Mouse (Mus musculus): ENCODE results near the gene Frmd4b. TPM values are rescaled to one million over a fixed set of nuclear protein-coding genes. Genes with fewer than 3 reads are reported as not detected.

Gene Frmd4b
- polyA plus RNA-seq, 1 experiment from 2014 or later = 12.1 TPM

- ATAC-seq (replicated peaks; ENCODE audit: insufficient number of reproducible peaks, insufficient read depth, low FRiP score, low read depth) = peak; percentile 76
- H3K36me3 ChIP-seq = no peaks in the 10 kb centered on the region
- H3K4me3 ChIP-seq = no peak overlapping the region
- 10% methylated on average over 5 of the region's 5 CpGs for WGBS
- H3K9me3 ChIP-seq (replicated peaks) = no peaks in the 10 kb centered on the region
- H3K27ac ChIP-seq = peak overlapping the region; percentile 68
- no peak overlapping the region; the same call in 1 of the 2 replicates for H3K9ac ChIP-seq
- H3K27me3 ChIP-seq = no peaks in the 10 kb centered on the region
- peak overlapping the region; percentile 35 for H3K4me2 ChIP-seq
- peaks cover 34% of the 10 kb centered on the region for H3K4me1 ChIP-seq (replicated peaks)
Measured at GRCm38 (mm10) chr6:97409467-97410239, 207.7 kb downstream of the Frmd4b start.

DNA sequence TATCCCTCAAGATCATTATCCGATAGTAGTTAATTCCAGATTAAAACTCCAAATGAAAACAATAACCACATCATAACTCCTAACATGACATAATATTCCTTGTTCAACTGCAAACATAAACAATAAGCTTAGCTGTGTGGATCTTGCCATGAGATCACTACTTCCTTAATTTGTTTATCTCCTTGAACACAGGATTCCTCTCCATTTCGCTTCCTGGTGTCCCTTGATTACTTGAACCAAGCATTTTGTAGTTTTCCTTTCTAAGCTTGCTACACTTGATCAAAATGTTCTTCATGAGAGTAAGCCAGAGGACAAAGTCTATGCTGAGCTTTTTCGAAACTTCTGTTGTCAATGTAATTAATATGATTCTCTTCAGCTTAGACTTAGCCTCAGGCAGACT lies 209.4 kb downstream of the Frmd4b start:
- Histone ChIP-seq H3K4me2 (no peak overlapping the region), H3K36me3 (no peaks in the 10 kb centered on the region), H3K27ac (no peak overlapping the region), H3K4me1 (replicated peaks) (peaks cover 31% of the 10 kb centered on the region), H3K27me3 (peaks cover 3% of the 10 kb centered on the region; the same call in 1 of the 2 replicates), H3K9me3 (replicated peaks) (no peaks in the 10 kb centered on the region), H3K4me3 (no peak overlapping the region), H3K9ac (no peak overlapping the region)
- ATAC-seq (replicated peaks; ENCODE audit: insufficient number of reproducible peaks, insufficient read depth, low FRiP score, low read depth) = no peak
- 87% methylated on average over 3 of the region's 3 CpGs for WGBS

DNA sequence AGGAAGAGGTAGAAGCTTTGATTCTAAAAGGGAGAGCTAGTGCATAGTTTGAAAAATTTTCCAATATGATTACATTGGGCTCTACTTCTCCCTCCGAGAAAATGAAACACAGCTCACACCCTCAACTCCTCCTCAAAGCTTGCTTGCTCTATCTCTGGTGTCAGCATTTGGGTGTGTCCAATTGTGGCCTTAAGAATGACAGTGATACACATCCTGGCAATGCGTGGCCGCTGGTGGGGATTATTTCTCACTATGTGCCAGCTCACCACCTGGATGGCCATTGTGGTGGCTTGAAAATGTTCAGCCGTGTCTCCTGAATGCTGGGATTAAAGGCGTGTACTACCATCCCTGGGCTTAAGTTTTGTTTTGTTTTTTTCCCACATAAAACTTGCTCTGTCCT lies 209.9 kb downstream of the Frmd4b start:
- Histone ChIP-seq H3K9me3 (replicated peaks) (no peaks in the 10 kb centered on the region), H3K9ac (no peak overlapping the region), H3K4me3 (no peak overlapping the region), H3K4me1 (replicated peaks) (peaks cover 33% of the 10 kb centered on the region), H3K4me2 (no peak overlapping the region), H3K27ac (no peak overlapping the region), H3K36me3 (no peaks in the 10 kb centered on the region), H3K27me3 (peaks cover 3% of the 10 kb centered on the region; the same call in 1 of the 2 replicates)
- no peak for ATAC-seq (replicated peaks; ENCODE audit: insufficient number of reproducible peaks, insufficient read depth, low FRiP score, low read depth)
- 83% methylated on average over 5 of the region's 5 CpGs for WGBS

DNA sequence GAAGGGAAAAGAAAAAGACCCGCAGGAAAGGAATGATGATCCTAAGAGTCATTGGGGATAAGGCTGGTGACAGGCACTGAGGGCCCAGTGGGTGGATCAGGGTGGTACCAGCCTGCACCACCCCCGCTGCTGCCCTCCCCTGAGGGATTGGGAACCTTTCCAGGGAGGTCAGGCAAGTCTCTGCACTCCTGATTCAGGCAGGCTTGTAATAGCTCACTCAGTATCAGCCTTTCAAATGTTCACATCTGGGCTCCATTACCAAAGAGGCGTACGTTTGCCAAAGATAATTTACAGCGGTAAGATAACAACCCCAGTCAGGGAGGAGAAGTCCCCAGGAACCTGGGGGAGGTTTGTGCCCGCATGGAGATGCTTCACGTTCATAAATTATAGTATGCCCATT lies 212.0 kb downstream of the Frmd4b start:
- H3K9ac ChIP-seq = no peak overlapping the region
- H3K4me2 ChIP-seq = no peak overlapping the region
- no peak overlapping the region for H3K4me3 ChIP-seq
- no peaks in the 10 kb centered on the region for H3K9me3 ChIP-seq (replicated peaks)
- peaks cover 7% of the 10 kb centered on the region; the same call in 1 of the 2 replicates for H3K27me3 ChIP-seq
- H3K27ac ChIP-seq = peak overlapping the region; percentile 45
- no peaks in the 10 kb centered on the region for H3K36me3 ChIP-seq
- WGBS = 14% methylated on average over 7 of the region's 7 CpGs
- ATAC-seq (replicated peaks; ENCODE audit: insufficient number of reproducible peaks, insufficient read depth, low FRiP score, low read depth) = peak; percentile 70
- peaks cover 30% of the 10 kb centered on the region for H3K4me1 ChIP-seq (replicated peaks)

GRCm38 (mm10) chr6:97402822-97403472 lies 214.4 kb downstream of the Frmd4b start:
- Histone ChIP-seq H3K9ac (no peak overlapping the region), H3K4me2 (no peak overlapping the region), H3K4me3 (no peak overlapping the region), H3K27ac (no peak overlapping the region), H3K36me3 (no peaks in the 10 kb centered on the region), H3K4me1 (replicated peaks) (peaks cover 16% of the 10 kb centered on the region), H3K27me3 (peaks cover 14% of the 10 kb centered on the region; the same call in 1 of the 2 replicates), H3K9me3 (replicated peaks) (no peaks in the 10 kb centered on the region)
- WGBS = 68% methylated on average over 10 of the region's 10 CpGs
- ATAC-seq (replicated peaks; ENCODE audit: insufficient number of reproducible peaks, insufficient read depth, low FRiP score, low read depth) = no peak

DNA sequence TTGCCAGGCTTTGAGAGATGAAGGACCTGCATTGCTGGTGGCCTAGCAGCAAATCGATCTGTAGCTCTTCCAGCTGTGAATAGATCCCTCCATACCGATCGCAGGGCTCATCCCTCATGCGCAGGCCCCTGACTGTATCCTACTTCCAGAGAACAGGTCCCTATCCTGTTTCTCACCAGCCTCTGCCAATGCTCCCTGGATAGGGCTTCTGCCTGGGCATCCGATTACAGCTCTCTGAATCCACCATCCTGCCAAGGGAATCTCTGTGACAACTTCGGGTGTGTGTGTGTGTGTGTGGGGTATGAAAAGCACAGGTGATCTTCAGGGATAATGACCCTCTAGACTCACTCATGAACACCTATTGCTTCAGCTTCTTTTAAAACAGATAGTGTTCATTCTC lies 216.9 kb downstream of the Frmd4b start:
- no peak overlapping the region for H3K4me3 ChIP-seq
- H3K4me2 ChIP-seq = no peak overlapping the region
- ATAC-seq (replicated peaks; ENCODE audit: insufficient number of reproducible peaks, insufficient read depth, low FRiP score, low read depth) = no peak
- no peaks in the 10 kb centered on the region for H3K9me3 ChIP-seq (replicated peaks)
- H3K36me3 ChIP-seq = no peaks in the 10 kb centered on the region
- no peak overlapping the region for H3K9ac ChIP-seq
- no peak overlapping the region for H3K27ac ChIP-seq
- H3K4me1 ChIP-seq (replicated peaks) = peaks cover 21% of the 10 kb centered on the region
- 82% methylated on average over 6 of the region's 6 CpGs for WGBS
- peaks cover 14% of the 10 kb centered on the region; the same call in 1 of the 2 replicates for H3K27me3 ChIP-seq

- H3K4me1 ChIP-seq (replicated peaks) = peaks cover 18% of the 10 kb centered on the region
- H3K27ac ChIP-seq = no peak overlapping the region
- H3K4me3 ChIP-seq = no peak overlapping the region
- H3K9ac ChIP-seq = no peak overlapping the region
- H3K9me3 ChIP-seq (replicated peaks) = no peaks in the 10 kb centered on the region
- ATAC-seq (replicated peaks; ENCODE audit: insufficient number of reproducible peaks, insufficient read depth, low FRiP score, low read depth) = no peak
- H3K36me3 ChIP-seq = no peaks in the 10 kb centered on the region
- WGBS = 78% methylated on average over 4 of the region's 4 CpGs
- no peak overlapping the region for H3K4me2 ChIP-seq
- peaks cover 10% of the 10 kb centered on the region; the same call in 1 of the 2 replicates for H3K27me3 ChIP-seq
Measured at GRCm38 (mm10) chr6:97397935-97398334, 219.4 kb downstream of the Frmd4b start.

- 73% methylated on average over 3 of the region's 3 CpGs for WGBS
- ATAC-seq (replicated peaks; ENCODE audit: insufficient number of reproducible peaks, insufficient read depth, low FRiP score, low read depth) = no peak
- H3K27me3 ChIP-seq = peaks cover 10% of the 10 kb centered on the region; the same call in 1 of the 2 replicates
- H3K27ac ChIP-seq = no peak overlapping the region
- no peak overlapping the region for H3K4me2 ChIP-seq
- H3K9ac ChIP-seq = no peak overlapping the region
- H3K4me3 ChIP-seq = no peak overlapping the region
- peaks cover 15% of the 10 kb centered on the region for H3K4me1 ChIP-seq (replicated peaks)
- no peaks in the 10 kb centered on the region for H3K9me3 ChIP-seq (replicated peaks)
- no peaks in the 10 kb centered on the region for H3K36me3 ChIP-seq
Measured at GRCm38 (mm10) chr6:97396957-97397354, 220.4 kb downstream of the Frmd4b start.

DNA sequence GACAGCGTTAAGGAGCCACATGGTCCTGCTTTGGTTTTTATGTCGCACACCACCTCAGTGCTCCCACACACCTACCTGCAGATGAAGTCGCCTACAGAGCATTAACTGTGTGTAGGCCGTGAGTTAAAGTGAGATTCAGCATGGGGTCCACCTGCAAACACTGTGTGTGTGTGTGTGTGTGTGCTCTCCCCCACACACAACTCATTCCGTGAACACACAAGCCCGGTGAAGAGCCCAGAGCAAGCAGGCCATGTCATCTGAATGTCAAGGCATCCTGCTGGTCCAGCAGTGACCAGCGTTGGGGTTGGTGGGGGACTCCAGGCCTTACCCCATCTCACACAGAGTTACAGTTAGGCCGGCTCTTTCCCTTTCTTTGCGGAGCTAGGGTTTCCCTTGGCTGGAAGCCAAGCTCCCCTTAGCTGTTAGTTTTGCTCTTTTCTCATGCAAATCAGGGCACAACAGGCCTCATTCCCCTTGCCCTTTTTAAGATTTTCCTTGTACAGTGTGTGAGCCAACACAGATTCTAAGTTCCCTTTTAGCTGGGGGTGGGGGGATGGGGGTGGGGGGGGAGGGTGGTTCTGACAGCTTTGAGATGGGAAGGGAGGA lies 220.9 kb downstream of the Frmd4b start:
- no peaks in the 10 kb centered on the region for H3K9me3 ChIP-seq (replicated peaks)
- H3K36me3 ChIP-seq = no peaks in the 10 kb centered on the region
- no peak overlapping the region for H3K4me3 ChIP-seq
- H3K27me3 ChIP-seq = peaks cover 10% of the 10 kb centered on the region; the same call in 1 of the 2 replicates
- peaks cover 15% of the 10 kb centered on the region for H3K4me1 ChIP-seq (replicated peaks)
- ATAC-seq (replicated peaks; ENCODE audit: insufficient number of reproducible peaks, insufficient read depth, low FRiP score, low read depth) = no peak
- WGBS = 42% methylated on average over 9 of the region's 9 CpGs
- H3K4me2 ChIP-seq = no peak overlapping the region
- H3K27ac ChIP-seq = no peak overlapping the region
- H3K9ac ChIP-seq = no peak overlapping the region

DNA sequence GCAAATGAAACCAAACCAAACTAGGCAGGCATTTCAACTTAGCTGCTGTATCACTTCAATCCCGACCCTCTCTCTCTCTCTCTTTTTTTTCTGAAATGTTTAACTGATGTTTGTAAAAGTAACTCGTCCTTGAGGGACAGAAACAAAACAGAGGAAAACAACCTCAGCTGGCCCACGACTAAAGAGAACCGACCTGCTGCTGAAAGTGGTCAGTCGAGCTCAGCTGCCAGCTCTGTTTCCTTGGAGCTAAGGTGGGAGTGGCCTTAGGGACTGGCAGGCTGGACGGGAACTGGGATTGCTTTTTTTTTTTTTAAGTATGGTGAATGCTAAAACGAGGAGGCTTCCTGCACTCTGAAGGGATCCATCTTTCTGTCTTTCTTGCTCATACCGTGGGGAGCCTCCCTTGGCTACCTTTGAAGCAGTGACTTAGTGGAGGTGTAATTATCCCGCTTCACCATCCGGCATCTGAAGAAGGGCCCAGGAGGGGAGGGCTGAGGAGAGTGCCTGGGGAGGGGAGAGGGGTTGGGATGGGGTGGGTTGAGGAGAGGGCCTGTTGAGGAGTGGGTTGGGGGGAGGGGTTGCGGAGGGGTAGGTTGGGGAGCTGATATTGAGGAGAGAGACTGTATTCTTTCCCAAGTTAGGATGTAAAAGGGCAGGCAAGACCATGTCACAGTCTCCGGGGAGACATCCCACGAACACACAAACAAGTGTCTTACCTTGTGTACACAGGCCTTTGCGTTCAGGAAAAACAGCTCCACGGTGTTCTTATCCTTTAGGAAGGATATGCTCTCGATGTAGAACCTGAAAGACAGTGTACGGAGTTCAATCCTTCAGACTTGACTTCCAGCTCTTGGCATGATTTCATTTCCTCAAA lies 221.6 kb downstream of the Frmd4b start:
- H3K9ac ChIP-seq = no peak overlapping the region

More for the DNA sequence above, 221.6 kb downstream of the Frmd4b start:
- H3K4me3 ChIP-seq = peak overlapping the region; percentile 15; the same call in 1 of the 2 replicates
- H3K4me1 ChIP-seq (replicated peaks) = peaks cover 15% of the 10 kb centered on the region
- WGBS = 29% methylated on average over 17 of the region's 17 CpGs
- H3K27ac ChIP-seq = no peak overlapping the region
- no peaks in the 10 kb centered on the region for H3K36me3 ChIP-seq
- no peak for ATAC-seq (replicated peaks; ENCODE audit: insufficient number of reproducible peaks, insufficient read depth, low FRiP score, low read depth)
- no peaks in the 10 kb centered on the region for H3K9me3 ChIP-seq (replicated peaks)
- H3K4me2 ChIP-seq = peak overlapping the region; percentile 47
- H3K27me3 ChIP-seq = 0 out of 2 replicates have a peak, but pooled peaks cover 7% of the 10 kb centered on the region
